Mouse (Mus musculus) Muller cell, postnatal 12 days (primary cell): ENCODE results near the gene Cd80.
A peak's percentile ranks its signal among the peaks of the same experiment; 100 is the strongest.
"Not testable (repeated sequence)": the region's sequence is repeated elsewhere in the genome, so short reads cannot be mapped to it uniquely, and the experiment has no call there.

ENCODE experiments used
- DNase-seq: peaks from one replicate; pipeline ENCODE4 v3.0.0-alpha.2; 2015; ENCODE audit errors: inconsistent ontology term

Gene Cd80

GRCm38 (mm10) chr16:38455511-38456418 is at the start of gene Cd80:
Gene Cd80 (plus strand): TSS chr16:38455561.
- DNase-seq: no peak

- DNase-seq: no peak
These were observed 49.1 kb upstream of the Cd80 start for GRCm38 (mm10) chr16:38406293-38406692.

- peak; percentile 43 for DNase-seq
These were observed 48.7 kb upstream of the Cd80 start for GRCm38 (mm10) chr16:38406708-38407107.

GRCm38 (mm10) chr16:38407584-38407983 is 47.8 kb upstream of the Cd80 start:
- DNase-seq: no peak

- DNase-seq: no peak
These were observed 46.9 kb upstream of the Cd80 start for GRCm38 (mm10) chr16:38408416-38408815.

- no peak for DNase-seq
These were observed 40.4 kb upstream of the Cd80 start for GRCm38 (mm10) chr16:38414953-38415352.

- DNase-seq: no peak
These were observed 30.0 kb upstream of the Cd80 start for GRCm38 (mm10) chr16:38425374-38425773.

- DNase-seq: no peak
These were observed 29.6 kb upstream of the Cd80 start for GRCm38 (mm10) chr16:38425799-38426198.

GRCm38 (mm10) chr16:38431446-38432185 is 23.7 kb upstream of the Cd80 start:
- no peak for DNase-seq

- peak; percentile 53 for DNase-seq
These were observed 22.6 kb upstream of the Cd80 start, which contains the start of gene Pla1a for GRCm38 (mm10) chr16:38432498-38433425. Gene Pla1a (minus strand): TSS chr16:38433145.

- no peak for DNase-seq
These were observed 21.8 kb upstream of the Cd80 start for GRCm38 (mm10) chr16:38433514-38433913.

- no peak for DNase-seq
These were observed 21.0 kb upstream of the Cd80 start for GRCm38 (mm10) chr16:38434295-38434795.

- no peak for DNase-seq
These were observed 16.2 kb upstream of the Cd80 start for GRCm38 (mm10) chr16:38439190-38439589.

GRCm38 (mm10) chr16:38440403-38440802 is 15.0 kb upstream of the Cd80 start:
- no peak for DNase-seq

GRCm38 (mm10) chr16:38441611-38442010 is 13.8 kb upstream of the Cd80 start:
- peak; percentile 14 for DNase-seq

- no peak for DNase-seq
These were observed 13.1 kb upstream of the Cd80 start for GRCm38 (mm10) chr16:38442216-38442615.

GRCm38 (mm10) chr16:38443721-38444464 is 11.5 kb upstream of the Cd80 start:
- no peak for DNase-seq

GRCm38 (mm10) chr16:38445046-38445445 is 10.3 kb upstream of the Cd80 start:
- no peak for DNase-seq

GRCm38 (mm10) chr16:38445576-38445975 is 9.8 kb upstream of the Cd80 start:
- DNase-seq: no peak

- DNase-seq: not testable (repeated sequence)
These were observed 9.2 kb upstream of the Cd80 start for GRCm38 (mm10) chr16:38446141-38446540.

GRCm38 (mm10) chr16:38447366-38447765 is 8.0 kb upstream of the Cd80 start:
- DNase-seq: no peak
